Mouse (Mus musculus) C2C12 (cell line): Measurements from ENCODE around the gene Auts2.

Experiments
- CEBPB ChIP-seq: IDR thresholded peaks from one replicate; pipeline ENCODE4 v1.6.1; 2011; ENCODE audit warnings: low read depth, mild to moderate bottlenecking, control low read depth, moderate library complexity
- CTCF ChIP-seq: IDR thresholded peaks from one replicate; pipeline ENCODE4 v1.5.1; 2011; ENCODE audit not compliant: control insufficient read depth, insufficient read depth, insufficient read length
- FOSL1 ChIP-seq: IDR thresholded peaks from one replicate; pipeline ENCODE4 v1.8.0; 2011; ENCODE audit warnings: mild to moderate bottlenecking, low read length; ENCODE audit not compliant: poor library complexity, insufficient read depth, severe bottlenecking
- MAX ChIP-seq: IDR thresholded peaks from one replicate; pipeline ENCODE4 v1.6.1; 2011; ENCODE audit warnings: mild to moderate bottlenecking, control low read depth
- USF1 ChIP-seq: IDR thresholded peaks from one replicate; pipeline ENCODE4 v1.6.1; 2011; ENCODE audit warnings: low read depth, mild to moderate bottlenecking, control low read depth, moderate library complexity

DNA sequence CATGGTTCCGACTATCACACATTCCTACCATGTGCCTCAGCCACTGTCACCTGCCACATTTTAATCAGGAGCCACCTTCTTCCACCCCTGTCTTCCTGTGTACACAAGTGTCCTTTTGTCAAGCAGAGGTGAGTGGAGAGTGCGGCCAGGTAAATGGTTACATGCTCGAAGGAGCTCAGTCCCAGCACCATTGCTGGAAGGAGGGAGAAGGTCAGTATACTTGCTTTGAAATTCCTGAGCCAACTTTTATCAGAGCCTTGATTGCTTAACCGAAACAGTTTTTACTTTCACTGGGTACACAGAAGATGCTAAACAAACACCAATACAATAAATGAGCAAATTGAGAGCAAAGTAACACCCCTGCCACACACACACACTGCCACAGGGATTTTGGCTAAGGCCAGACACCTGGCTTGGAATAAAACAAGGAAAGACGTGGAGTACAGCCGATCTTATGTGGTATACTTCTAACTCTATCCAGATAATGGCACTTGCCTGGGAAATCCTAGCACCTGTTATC lies 953.1 kb downstream of the Auts2 start:
- TF ChIP-seq MAX (no peak), CTCF (no peak), USF1 (no peak), CEBPB (no peak), FOSL1 (no peak)
